Mouse (Mus musculus): ENCODE measurements around the gene Map2. TPM values are rescaled to one million over a fixed set of nuclear protein-coding genes. Genes with fewer than 3 reads are reported as not detected.

Gene Map2
- 3.5 TPM in 1 of 2 replicates, not detected in the other for polyA plus RNA-seq (2011; ENCODE audit: insufficient read depth, insufficient read length, low replicate concordance, missing spikeins)

GRCm38 (mm10) chr1:66175041-66175665 lies at the start of gene Map2:
TSS of gene Map2 (plus strand) at chr1:66175273.
- under 1% methylated on average over 60 of the region's 61 CpGs for WGBS
- TF ChIP-seq POLR2A (IDR thresholded peaks at IDR 0.05; ENCODE audit: borderline replicate concordance, control insufficient read depth, low read depth, low read length) (no peak), CTCF (IDR thresholded peaks at IDR 0.05; ENCODE audit: control insufficient read depth, insufficient read depth, low read length) (no peak)
- Histone ChIP-seq H3K27ac (ENCODE audit: control insufficient read depth, insufficient read depth, low read depth, low read length, poor library complexity) (no peak within 1 kb of the TSS), H3K4me1 (ENCODE audit: control insufficient read depth, insufficient read depth, low read length) (no peaks in the 10 kb centered on the region), H3K4me3 (replicated peaks; ENCODE audit: control insufficient read depth, low read depth, low read length) (peak within 1 kb of the TSS; percentile 3)

GRCm38 (mm10) chr1:66133014-66133413 lies 42.1 kb upstream of the Map2 start:
- TF ChIP-seq POLR2A (IDR thresholded peaks at IDR 0.05; ENCODE audit: borderline replicate concordance, control insufficient read depth, low read depth, low read length) (no peak), CTCF (IDR thresholded peaks at IDR 0.05; ENCODE audit: control insufficient read depth, insufficient read depth, low read length) (no peak)
- no peak overlapping the region for H3K4me3 ChIP-seq (replicated peaks; ENCODE audit: control insufficient read depth, low read depth, low read length)
- no peaks in the 10 kb centered on the region for H3K4me1 ChIP-seq (ENCODE audit: control insufficient read depth, insufficient read depth, low read length)
- no peak overlapping the region for H3K27ac ChIP-seq (ENCODE audit: control insufficient read depth, insufficient read depth, low read depth, low read length, poor library complexity)

GRCm38 (mm10) chr1:66135324-66135723 lies 39.7 kb upstream of the Map2 start:
- TF ChIP-seq CTCF (IDR thresholded peaks at IDR 0.05; ENCODE audit: control insufficient read depth, insufficient read depth, low read length) (no peak), POLR2A (IDR thresholded peaks at IDR 0.05; ENCODE audit: borderline replicate concordance, control insufficient read depth, low read depth, low read length) (no peak)
- Histone ChIP-seq H3K27ac (ENCODE audit: control insufficient read depth, insufficient read depth, low read depth, low read length, poor library complexity) (no peak overlapping the region), H3K4me3 (replicated peaks; ENCODE audit: control insufficient read depth, low read depth, low read length) (no peak overlapping the region), H3K4me1 (ENCODE audit: control insufficient read depth, insufficient read depth, low read length) (no peaks in the 10 kb centered on the region)

- TF ChIP-seq CTCF (IDR thresholded peaks at IDR 0.05; ENCODE audit: control insufficient read depth, insufficient read depth, low read length) (no peak), POLR2A (IDR thresholded peaks at IDR 0.05; ENCODE audit: borderline replicate concordance, control insufficient read depth, low read depth, low read length) (no peak)
- Histone ChIP-seq H3K4me3 (replicated peaks; ENCODE audit: control insufficient read depth, low read depth, low read length) (no peak overlapping the region), H3K27ac (ENCODE audit: control insufficient read depth, insufficient read depth, low read depth, low read length, poor library complexity) (no peak overlapping the region), H3K4me1 (ENCODE audit: control insufficient read depth, insufficient read depth, low read length) (no peaks in the 10 kb centered on the region)
- 77% methylated on average over 1 of the region's 1 CpGs for WGBS
Measured at GRCm38 (mm10) chr1:66140686-66141085, 34.4 kb upstream of the Map2 start.

- no peak for TF ChIP-seq POLR2A (IDR thresholded peaks at IDR 0.05; ENCODE audit: borderline replicate concordance, control insufficient read depth, low read depth, low read length)
- TF ChIP-seq CTCF (IDR thresholded peaks at IDR 0.05; ENCODE audit: control insufficient read depth, insufficient read depth, low read length) = no peak
- no peaks in the 10 kb centered on the region for H3K4me1 ChIP-seq (ENCODE audit: control insufficient read depth, insufficient read depth, low read length)
- no peak overlapping the region for H3K27ac ChIP-seq (ENCODE audit: control insufficient read depth, insufficient read depth, low read depth, low read length, poor library complexity)
- WGBS = 60% methylated on average over 3 of the region's 3 CpGs
- H3K4me3 ChIP-seq (replicated peaks; ENCODE audit: control insufficient read depth, low read depth, low read length) = no peak overlapping the region
Measured at GRCm38 (mm10) chr1:66145180-66145579, 29.9 kb upstream of the Map2 start.

GRCm38 (mm10) chr1:66148825-66149514 lies 26.1 kb upstream of the Map2 start:
- no peaks in the 10 kb centered on the region for H3K4me1 ChIP-seq (ENCODE audit: control insufficient read depth, insufficient read depth, low read length)
- 70% methylated on average over 2 of the region's 2 CpGs for WGBS
- no peak overlapping the region for H3K4me3 ChIP-seq (replicated peaks; ENCODE audit: control insufficient read depth, low read depth, low read length)
- TF ChIP-seq POLR2A (IDR thresholded peaks at IDR 0.05; ENCODE audit: borderline replicate concordance, control insufficient read depth, low read depth, low read length) (no peak), CTCF (IDR thresholded peaks at IDR 0.05; ENCODE audit: control insufficient read depth, insufficient read depth, low read length) (no peak)
- no peak overlapping the region for H3K27ac ChIP-seq (ENCODE audit: control insufficient read depth, insufficient read depth, low read depth, low read length, poor library complexity)

- 80% methylated on average over 3 of the region's 3 CpGs for WGBS
- Histone ChIP-seq H3K4me1 (ENCODE audit: control insufficient read depth, insufficient read depth, low read length) (no peaks in the 10 kb centered on the region), H3K27ac (ENCODE audit: control insufficient read depth, insufficient read depth, low read depth, low read length, poor library complexity) (no peak overlapping the region), H3K4me3 (replicated peaks; ENCODE audit: control insufficient read depth, low read depth, low read length) (no peak overlapping the region)
- no peak for TF ChIP-seq CTCF (IDR thresholded peaks at IDR 0.05; ENCODE audit: control insufficient read depth, insufficient read depth, low read length)
- no peak for TF ChIP-seq POLR2A (IDR thresholded peaks at IDR 0.05; ENCODE audit: borderline replicate concordance, control insufficient read depth, low read depth, low read length)
Measured at GRCm38 (mm10) chr1:66150806-66151205, 24.3 kb upstream of the Map2 start.

GRCm38 (mm10) chr1:66157135-66157534 lies 17.9 kb upstream of the Map2 start:
- TF ChIP-seq CTCF (IDR thresholded peaks at IDR 0.05; ENCODE audit: control insufficient read depth, insufficient read depth, low read length) = no peak
- H3K4me1 ChIP-seq (ENCODE audit: control insufficient read depth, insufficient read depth, low read length) = no peaks in the 10 kb centered on the region
- H3K27ac ChIP-seq (ENCODE audit: control insufficient read depth, insufficient read depth, low read depth, low read length, poor library complexity) = no peak overlapping the region
- 79% methylated on average over 2 of the region's 2 CpGs for WGBS
- no peak overlapping the region for H3K4me3 ChIP-seq (replicated peaks; ENCODE audit: control insufficient read depth, low read depth, low read length)
